Mouse (Mus musculus) kidney, postnatal 0 days (tissue): ENCODE results near the gene C2cd5. TPM values are rescaled to one million over a fixed set of nuclear protein-coding genes. Genes with fewer than 3 reads are reported as not detected.

Experiments used
- ATAC-seq: fragments of 200-750 bp; cut with Nextera tagmentation; replicated peaks from 2 replicates; pipeline ENCODE4 v1.8.0; 2017; ENCODE audit warnings: low read depth, moderate number of reproducible peaks, moderate TSS enrichment, moderate library complexity; ENCODE audit not compliant: low FRiP score
- DNase-seq: peaks from one replicate; pipeline ENCODE4 v3.0.0-alpha.2; 2016; ENCODE audit warnings: low spot score
- H3K27ac ChIP-seq: fragments of 300-500 bp; sonication (generic); 2 replicates; pipeline ENCODE4 v1.5.1; 2014; ENCODE audit warnings: mild to moderate bottlenecking
- H3K27me3 ChIP-seq: fragments of 300-500 bp; sonication (generic); 2 replicates; pipeline ENCODE4 v1.6.1; 2014; ENCODE audit warnings: low read length, mixed read lengths; ENCODE audit not compliant: insufficient read depth
- H3K36me3 ChIP-seq: fragments of 300-500 bp; sonication (generic); 2 replicates; pipeline ENCODE4 v1.6.1; 2014; ENCODE audit warnings: low read length, mixed read lengths; ENCODE audit not compliant: insufficient read depth
- H3K4me1 ChIP-seq: fragments of 300-500 bp; sonication (generic); replicated peaks from 2 replicates; pipeline ENCODE4 v1.6.1; 2014; ENCODE audit warnings: antibody characterized with exemption, low read length, mixed read lengths; ENCODE audit not compliant: insufficient read depth
- H3K4me2 ChIP-seq: fragments of 300-500 bp; sonication (generic); 2 replicates; pipeline ENCODE4 v1.6.1; 2014; ENCODE audit warnings: mild to moderate bottlenecking, low read length, moderate library complexity, mixed read lengths
- H3K4me3 ChIP-seq: fragments of 300-500 bp; sonication (generic); replicated peaks from 2 replicates; pipeline ENCODE4 v1.5.1; 2014; ENCODE audit warnings: low read depth, low read length
- H3K9ac ChIP-seq: fragments of 300-500 bp; sonication (generic); 2 replicates; pipeline ENCODE4 v1.6.1; 2014; ENCODE audit warnings: low read depth, low read length
- H3K9me3 ChIP-seq: fragments of 300-500 bp; sonication (generic); replicated peaks from 2 replicates; pipeline ENCODE4 v1.6.1; 2016; ENCODE audit warnings: low read length, inconsistent platforms, mixed read lengths
- CTCF ChIP-seq: IDR thresholded peaks from 2 replicates; pipeline ENCODE4 v1.5.1; 2016; ENCODE audit warnings: antibody characterized with exemption, low read depth, mild to moderate bottlenecking, moderate library complexity
- WGBS: fragments of 180-500 bp; shearing (Covaris S2); extraction: QIAGEN DNeasy Blood & Tissue Kit; methylation state at CpG from one replicate; pipeline ENCODE4 v1.1.7; 2014; 5-methylcytosine and 5-hydroxymethylcytosine counted together
- polyA plus RNA-seq: library from polyadenylated mRNA; unstranded; fragments of >200 nt; fragmentation: Nextera tagmentation; extraction: Ambion mirVana; gene quantifications from 2 replicates; pipeline ENCODE4 v1.2.1, GENCODE M21; 2015

Gene C2cd5
- polyA plus RNA-seq, 1 experiment from 2014 or later = 19.1 TPM

DNA sequence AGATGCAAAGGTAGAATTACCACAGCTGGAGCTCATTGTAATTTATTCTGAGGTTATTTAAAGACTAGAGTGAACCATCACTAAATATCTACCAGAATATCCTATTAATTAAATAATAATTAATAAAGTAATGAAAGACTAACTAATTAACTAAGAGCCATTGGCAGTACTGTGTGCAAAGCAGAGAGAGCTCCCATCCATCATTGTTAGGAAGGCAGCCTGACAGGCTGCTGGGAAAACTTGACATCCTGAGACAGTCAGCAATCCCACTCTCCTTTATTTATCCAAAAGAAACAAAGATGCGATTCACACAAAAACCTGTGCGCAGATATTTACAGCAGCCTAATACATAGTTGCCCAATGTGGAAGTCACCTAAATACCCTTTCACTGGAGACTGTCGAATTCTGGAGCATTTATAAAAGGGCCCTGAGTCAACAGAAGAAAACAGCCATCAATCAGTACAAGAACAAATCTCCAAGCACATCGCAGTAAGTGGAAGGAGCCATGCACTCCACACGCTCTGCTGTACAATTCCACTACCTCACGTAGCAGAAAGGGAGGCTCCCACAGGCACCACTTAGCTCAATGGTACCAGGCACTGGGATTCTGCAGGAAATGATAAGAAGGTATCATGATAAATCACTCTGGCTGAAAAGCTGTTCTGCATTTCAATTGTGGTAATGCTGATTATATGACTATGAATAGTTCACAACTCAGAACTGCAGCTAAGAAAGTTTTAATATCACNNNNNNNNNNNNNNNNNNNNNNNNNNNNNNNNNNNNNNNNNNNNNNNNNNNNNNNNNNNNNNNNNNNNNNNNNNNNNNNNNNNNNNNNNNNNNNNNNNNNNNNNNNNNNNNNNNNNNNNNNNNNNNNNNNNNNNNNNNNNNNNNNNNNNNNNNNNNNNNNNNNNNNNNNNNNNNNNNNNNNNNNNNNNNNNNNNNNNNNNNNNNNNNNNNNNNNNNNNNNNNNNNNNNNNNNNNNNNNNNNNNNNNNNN, 120.0 kb downstream of the C2cd5 start:
- TF ChIP-seq CTCF = no peak
- Histone ChIP-seq H3K9ac (no peak overlapping the region), H3K4me2 (no peak overlapping the region), H3K27me3 (no peaks in the 10 kb centered on the region), H3K4me3 (no peak overlapping the region), H3K36me3 (no peaks in the 10 kb centered on the region), H3K4me1 (no peaks in the 10 kb centered on the region), H3K27ac (no peak overlapping the region), H3K9me3 (no peaks in the 10 kb centered on the region)
- peak; percentile 55 for DNase-seq
- ATAC-seq = no peak
- 30% methylated on average over 6 of the region's 6 CpGs for WGBS

DNA sequence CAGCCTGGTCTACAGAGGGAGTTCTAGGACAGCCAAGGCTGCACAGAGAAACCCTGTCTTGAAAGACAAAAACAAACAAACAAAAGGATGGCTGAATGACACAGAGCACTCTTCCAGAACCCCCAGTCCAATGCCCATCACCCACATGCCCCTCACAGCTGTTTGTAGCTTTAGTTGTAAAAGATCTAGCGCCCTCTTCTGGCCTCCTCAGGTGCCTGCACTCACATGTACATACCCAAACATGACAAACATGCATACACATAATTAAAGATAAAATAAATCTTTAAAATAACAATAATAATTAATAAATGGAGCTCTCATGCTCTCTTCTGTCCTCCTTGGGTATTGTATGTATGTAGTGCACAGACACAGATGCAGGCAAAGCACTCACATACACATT, 122.7 kb downstream of the C2cd5 start:
- Histone ChIP-seq H3K36me3 (no peaks in the 10 kb centered on the region), H3K9me3 (no peaks in the 10 kb centered on the region), H3K4me3 (no peak overlapping the region), H3K4me2 (no peak overlapping the region), H3K9ac (no peak overlapping the region), H3K4me1 (no peaks in the 10 kb centered on the region), H3K27me3 (no peaks in the 10 kb centered on the region), H3K27ac (no peak overlapping the region)
- 67% methylated on average over 1 of the region's 1 CpGs for WGBS
- TF ChIP-seq CTCF = peak; percentile 27; the same call in 1 of the 2 replicates
- ATAC-seq (no peak), DNase-seq (no peak)

- H3K27ac ChIP-seq = no peak overlapping the region
- H3K9ac ChIP-seq = no peak overlapping the region
- no peaks in the 10 kb centered on the region for H3K4me1 ChIP-seq
- H3K27me3 ChIP-seq = no peaks in the 10 kb centered on the region
- WGBS = 86% methylated on average over 7 of the region's 7 CpGs
- no peak for TF ChIP-seq CTCF
- H3K4me2 ChIP-seq = no peak overlapping the region
- DNase-seq = no peak
- H3K9me3 ChIP-seq = no peaks in the 10 kb centered on the region
- no peak overlapping the region for H3K4me3 ChIP-seq
- ATAC-seq = no peak
- H3K36me3 ChIP-seq = no peaks in the 10 kb centered on the region
Observed at GRCm38 (mm10) chr6:142973289-142973688, 126.7 kb downstream of the C2cd5 start.

GRCm38 (mm10) chr6:142972205-142972604, 127.7 kb downstream of the C2cd5 start:
- Histone ChIP-seq H3K4me2 (no peak overlapping the region), H3K36me3 (no peaks in the 10 kb centered on the region), H3K4me1 (no peaks in the 10 kb centered on the region), H3K9me3 (no peaks in the 10 kb centered on the region), H3K27me3 (no peaks in the 10 kb centered on the region), H3K4me3 (no peak overlapping the region), H3K27ac (no peak overlapping the region), H3K9ac (no peak overlapping the region)
- no peak for DNase-seq
- 62% methylated on average over 2 of the region's 2 CpGs for WGBS
- ATAC-seq = no peak
- TF ChIP-seq CTCF = no peak

DNA sequence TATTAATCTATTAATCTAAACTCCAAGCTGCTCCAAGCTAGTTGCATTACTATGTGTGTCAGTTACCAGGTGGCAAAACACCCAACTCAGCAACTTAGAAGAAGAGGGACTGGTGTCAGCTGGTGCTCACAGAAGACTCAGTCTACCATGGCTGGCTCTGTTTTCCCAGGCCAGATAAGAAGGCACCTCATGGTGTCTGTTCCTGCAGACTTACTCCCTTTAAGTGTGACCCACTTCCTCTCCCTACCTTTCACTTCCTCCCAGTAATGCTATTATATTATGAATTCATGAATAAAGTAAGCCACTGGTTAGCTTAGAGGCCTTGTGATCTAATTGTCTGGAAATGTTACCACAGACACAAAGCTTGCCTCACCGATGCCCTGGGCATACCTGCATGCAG, 132.5 kb downstream of the C2cd5 start:
- ATAC-seq (no peak), DNase-seq (no peak)
- H3K4me1 ChIP-seq = 0 out of 2 replicates have a peak, but pooled peaks cover 3% of the 10 kb centered on the region
- no peak overlapping the region for H3K27ac ChIP-seq
- H3K4me3 ChIP-seq = no peak overlapping the region
- H3K4me2 ChIP-seq = no peak overlapping the region
- H3K27me3 ChIP-seq = peaks cover 8% of the 10 kb centered on the region; the same call in 1 of the 2 replicates
- no peak for TF ChIP-seq CTCF
- H3K9ac ChIP-seq = no peak overlapping the region
- WGBS = 82% methylated on average over 1 of the region's 1 CpGs
- no peaks in the 10 kb centered on the region for H3K9me3 ChIP-seq
- no peaks in the 10 kb centered on the region for H3K36me3 ChIP-seq

DNA sequence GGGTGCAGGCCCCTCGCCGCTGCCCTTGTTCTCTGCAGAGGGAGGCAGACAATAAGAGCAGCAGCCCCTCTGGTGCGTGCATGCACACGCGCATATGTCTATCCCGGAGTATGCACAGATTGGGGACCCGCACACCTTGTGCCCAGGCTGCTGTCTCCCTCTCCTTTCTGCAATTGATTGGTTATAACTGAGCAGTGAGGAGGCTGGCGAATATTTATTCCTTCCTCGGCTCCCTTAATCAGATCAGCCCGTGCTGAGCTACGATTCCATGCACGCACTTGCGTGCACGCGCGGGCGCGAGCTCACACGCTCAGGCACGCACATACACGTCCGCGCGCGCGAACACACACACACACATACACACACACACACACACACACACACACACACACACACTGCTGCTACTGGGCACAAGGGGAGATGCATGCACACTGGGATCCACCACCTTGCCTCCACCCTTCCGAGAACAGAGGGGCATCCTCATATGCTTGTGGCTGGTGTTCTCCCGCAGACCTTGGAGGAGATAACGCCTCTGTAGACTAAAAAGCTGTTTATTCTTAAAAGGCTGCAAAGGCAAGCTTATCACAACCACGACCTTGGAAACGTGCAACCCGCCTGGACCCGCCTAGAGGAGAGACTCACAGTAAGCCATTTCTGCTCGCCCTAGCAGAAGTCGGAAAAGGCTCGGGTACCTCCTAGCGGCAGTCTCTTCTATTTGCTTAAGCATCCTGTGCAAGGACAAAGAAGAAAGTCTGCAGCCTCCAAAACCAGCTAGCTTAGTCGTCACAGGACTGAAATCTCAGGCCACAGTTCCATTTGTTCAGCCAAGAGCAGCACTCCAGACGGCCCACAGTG, 135.2 kb downstream of the C2cd5 start:
- Histone ChIP-seq H3K27ac (0 out of 2 replicates have a peak overlapping the region, but pooled peaks have one; percentile 5), H3K9ac (peak overlapping the region; percentile 59), H3K4me2 (peak overlapping the region; percentile 98), H3K9me3 (no peaks in the 10 kb centered on the region), H3K36me3 (no peaks in the 10 kb centered on the region), H3K4me1 (0 out of 2 replicates have a peak, but pooled peaks cover 3% of the 10 kb centered on the region), H3K27me3 (peaks cover 8% of the 10 kb centered on the region; the same call in 1 of the 2 replicates), H3K4me3 (peak overlapping the region; percentile 59)
- peak; percentile 85 for TF ChIP-seq CTCF
- WGBS = under 1% methylated on average over 39 of the region's 39 CpGs
- peak; percentile 84 for ATAC-seq
- peak; percentile 97 for DNase-seq
